Mouse (Mus musculus) limb, embryonic 14.5 days (tissue): ENCODE measurements around the gene Mrpl57. TPM values are rescaled to one million over a fixed set of nuclear protein-coding genes. Genes with fewer than 3 reads are reported as not detected.
"Not testable (repeated sequence)": the region's sequence is repeated elsewhere in the genome, so short reads cannot be mapped to it uniquely, and the experiment has no call there.

Source experiments
- ATAC-seq: fragments of 200-750 bp; cut with Nextera tagmentation; 2 replicates; pipeline ENCODE4 v1.8.0; 2017; ENCODE audit warnings: low read depth, moderate number of reproducible peaks, moderate TSS enrichment; ENCODE audit not compliant: low FRiP score
- DNase-seq: peaks from one replicate; pipeline ENCODE4 v3.0.0-alpha.2; 2015; ENCODE audit warnings: low spot score
- H3K27ac ChIP-seq: fragments of 300-500 bp; sonication (generic); replicated peaks from 2 replicates; pipeline ENCODE4 v1.5.1; 2014; ENCODE audit warnings: low read depth, mild to moderate bottlenecking, low read length, moderate library complexity, mixed read lengths
- H3K27me3 ChIP-seq: fragments of 300-500 bp; sonication (generic); 2 replicates; pipeline ENCODE4 v1.6.1; 2014; ENCODE audit warnings: low read length, mixed read lengths; ENCODE audit not compliant: control insufficient read depth, insufficient read depth
- H3K36me3 ChIP-seq: fragments of 300-500 bp; sonication (generic); 2 replicates; pipeline ENCODE4 v1.6.1; 2014; ENCODE audit warnings: mild to moderate bottlenecking, low read length, moderate library complexity, mixed read lengths; ENCODE audit not compliant: control insufficient read depth, insufficient read depth
- H3K4me1 ChIP-seq: fragments of 300-500 bp; sonication (generic); 2 replicates; pipeline ENCODE4 v1.6.1; 2014; ENCODE audit warnings: antibody characterized with exemption, low read length, mixed read lengths; ENCODE audit not compliant: control insufficient read depth, insufficient read depth
- H3K4me2 ChIP-seq: fragments of 300-500 bp; sonication (generic); replicated peaks from 2 replicates; pipeline ENCODE4 v1.6.1; 2014; ENCODE audit warnings: low read depth, mild to moderate bottlenecking, low read length, moderate library complexity; ENCODE audit not compliant: severe bottlenecking
- H3K4me3 ChIP-seq: fragments of 300-500 bp; sonication (generic); replicated peaks from 2 replicates; pipeline ENCODE4 v1.5.1; 2014; ENCODE audit warnings: low read length
- H3K9ac ChIP-seq: fragments of 300-500 bp; sonication (generic); 2 replicates; pipeline ENCODE4 v1.6.1; 2014; ENCODE audit warnings: mild to moderate bottlenecking, low read depth, low read length, moderate library complexity; ENCODE audit not compliant: severe bottlenecking
- H3K9me3 ChIP-seq: fragments of 300-500 bp; sonication (generic); 2 replicates; pipeline ENCODE4 v1.6.1; 2016; ENCODE audit warnings: low read length; ENCODE audit not compliant: control insufficient read depth
- POLR2A ChIP-seq: fragments of 200-500 bp; IDR thresholded peaks from 2 replicates; pipeline ENCODE4 v1.8.0; 2012; ENCODE audit warnings: inconsistent platforms, mild to moderate bottlenecking, moderate library complexity, borderline replicate concordance; ENCODE audit not compliant: insufficient read depth, insufficient read length; ENCODE audit errors: extremely low read depth
- WGBS: fragments of 180-500 bp; shearing (Covaris S2); extraction: QIAGEN DNeasy Blood & Tissue Kit; methylation state at CpG from one replicate; pipeline ENCODE4 v1.1.7; 2014; 5-methylcytosine and 5-hydroxymethylcytosine counted together
- polyA plus RNA-seq, 2 experiments: library from polyadenylated mRNA; depleted of rRNA in 1 of 2; stranded (reverse) in 1 of 2; unstranded in 1 of 2; fragments of >200 nt; fragmentation: Nextera tagmentation in 1 of 2; extraction: Ambion mirVana in 1 of 2; gene quantifications; 2 replicates each; pipeline versions ENCODE4 v1.2.1 to v1.2.3; 2012 to 2014

The Mrpl57 gene
- polyA plus RNA-seq, 2 experiments = 73.2 to 162 TPM

DNA sequence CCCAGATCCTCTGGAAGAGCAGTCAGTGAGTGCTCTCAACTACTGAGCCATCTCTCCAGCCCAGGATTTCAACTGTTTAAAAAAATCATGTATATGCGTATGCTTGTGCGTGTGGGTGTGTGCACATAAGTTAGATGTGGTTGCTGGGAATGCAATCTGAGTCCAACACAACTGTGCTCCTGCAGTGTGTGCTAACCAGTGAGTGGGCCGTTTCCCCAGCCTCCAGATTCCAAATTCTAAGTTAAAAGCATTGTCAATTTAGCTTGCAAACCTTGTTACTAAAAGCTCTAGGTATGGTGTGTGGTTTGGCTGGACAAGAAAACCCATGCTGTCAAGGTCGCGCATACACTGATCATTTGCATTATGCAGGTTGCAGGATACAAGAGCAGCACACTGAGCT is 14.2 kb upstream of the Mrpl57 start:
- DNase-seq (no peak), ATAC-seq (no peak)
- H3K4me2 ChIP-seq = no peak overlapping the region
- TF ChIP-seq POLR2A = no peak
- H3K9me3 ChIP-seq = no peaks in the 10 kb centered on the region
- H3K36me3 ChIP-seq = peaks cover 63% of the 10 kb centered on the region
- H3K4me3 ChIP-seq = no peak overlapping the region
- H3K9ac ChIP-seq = no peak overlapping the region
- 95% methylated on average over 5 of the region's 5 CpGs for WGBS
- H3K27me3 ChIP-seq = no peaks in the 10 kb centered on the region
- no peak overlapping the region for H3K27ac ChIP-seq
- H3K4me1 ChIP-seq = no peaks in the 10 kb centered on the region

DNA sequence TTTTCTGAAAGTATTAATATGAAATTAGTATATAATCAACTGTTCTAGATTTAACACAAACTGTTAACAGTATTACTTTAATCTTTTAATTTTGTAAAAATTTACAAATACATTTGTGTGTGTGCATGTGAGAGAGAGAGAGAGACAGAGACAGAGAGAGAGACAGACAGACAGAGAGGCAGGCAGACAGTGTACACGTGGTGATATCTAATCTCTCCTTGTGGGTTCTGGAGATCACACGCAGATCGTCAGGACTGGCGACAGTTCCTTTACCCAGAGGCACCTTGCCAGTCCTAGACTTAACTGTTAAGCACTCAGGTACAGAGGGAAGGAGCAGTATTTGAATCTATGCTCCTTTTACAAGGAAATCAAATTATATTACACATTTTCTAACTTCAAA is 5.2 kb upstream of the Mrpl57 start:
- no peak for TF ChIP-seq POLR2A
- Histone ChIP-seq H3K4me1 (0 out of 2 replicates have a peak, but pooled peaks cover 3% of the 10 kb centered on the region), H3K9ac (no peak overlapping the region), H3K9me3 (no peaks in the 10 kb centered on the region), H3K36me3 (peaks cover 60% of the 10 kb centered on the region), H3K4me2 (no peak overlapping the region), H3K4me3 (no peak overlapping the region), H3K27ac (no peak overlapping the region), H3K27me3 (no peaks in the 10 kb centered on the region)
- 85% methylated on average over 4 of the region's 4 CpGs for WGBS
- no peak for DNase-seq
- ATAC-seq = no peak

GRCm38 (mm10) chr14:57827284-57827683 is 1.2 kb downstream of the Mrpl57 start:
- TF ChIP-seq POLR2A = no peak
- Histone ChIP-seq H3K4me1 (peaks cover 16% of the 10 kb centered on the region), H3K9me3 (no peaks in the 10 kb centered on the region), H3K27me3 (no peaks in the 10 kb centered on the region), H3K4me3 (peak overlapping the region; percentile 82), H3K36me3 (peaks cover 14% of the 10 kb centered on the region), H3K9ac (peak overlapping the region; percentile 91), H3K27ac (no peak overlapping the region), H3K4me2 (peak overlapping the region; percentile 76)
- ATAC-seq (no peak), DNase-seq (no peak)
- 71% methylated on average over 1 of the region's 1 CpGs for WGBS

GRCm38 (mm10) chr14:57833526-57833925 is 7.5 kb downstream of the Mrpl57 start:
- Histone ChIP-seq H3K4me1 (no peaks in the 10 kb centered on the region), H3K9me3 (no peaks in the 10 kb centered on the region), H3K36me3 (peaks cover 38% of the 10 kb centered on the region), H3K4me3 (no peak overlapping the region), H3K27ac (no peak overlapping the region), H3K4me2 (no peak overlapping the region), H3K9ac (no peak overlapping the region), H3K27me3 (no peaks in the 10 kb centered on the region)
- WGBS = 93% methylated on average over 2 of the region's 2 CpGs
- ATAC-seq = no peak
- no peak for TF ChIP-seq POLR2A
- no peak for DNase-seq

DNA sequence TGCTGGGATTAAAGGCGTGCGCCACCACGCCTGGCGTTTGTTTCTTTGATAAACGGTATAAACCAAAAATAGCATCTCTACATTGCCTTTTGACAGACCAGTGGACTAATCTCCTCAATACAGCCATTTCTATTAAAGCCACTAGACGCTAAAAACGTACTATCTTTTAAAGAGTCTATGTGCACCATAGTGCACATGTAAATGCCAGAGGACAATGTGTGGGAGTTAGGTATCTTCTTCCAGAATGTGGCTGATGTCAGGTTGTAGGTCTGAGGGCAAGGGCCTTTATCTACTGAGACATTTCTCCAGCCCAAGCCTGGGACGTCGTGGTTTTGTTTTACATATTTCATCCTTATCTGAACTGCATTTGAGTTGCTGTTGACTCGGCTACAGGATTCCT is 9.1 kb downstream of the Mrpl57 start:
- no peak overlapping the region for H3K27ac ChIP-seq
- 94% methylated on average over 10 of the region's 10 CpGs for WGBS
- peaks cover 46% of the 10 kb centered on the region for H3K36me3 ChIP-seq
- DNase-seq = no peak
- no peak overlapping the region for H3K4me3 ChIP-seq
- TF ChIP-seq POLR2A = no peak
- ATAC-seq = no peak
- no peaks in the 10 kb centered on the region for H3K27me3 ChIP-seq
- H3K4me2 ChIP-seq = no peak overlapping the region
- H3K9ac ChIP-seq = no peak overlapping the region
- no peaks in the 10 kb centered on the region for H3K4me1 ChIP-seq
- H3K9me3 ChIP-seq = no peaks in the 10 kb centered on the region

- DNase-seq = no peak
- H3K4me2 ChIP-seq = no peak overlapping the region
Observed at GRCm38 (mm10) chr14:57844535-57844934, 18.5 kb downstream of the Mrpl57 start.

GRCm38 (mm10) chr14:57848061-57848460 is 22.0 kb downstream of the Mrpl57 start:
- not testable (repeated sequence) for DNase-seq, H3K27me3 ChIP-seq, H3K9me3 ChIP-seq, H3K4me3 ChIP-seq, H3K4me2 ChIP-seq, H3K4me1 ChIP-seq, H3K27ac ChIP-seq, H3K9ac ChIP-seq, ATAC-seq
- WGBS = 81% methylated on average over 5 of the region's 5 CpGs
- peaks cover 50% of the 10 kb centered on the region for H3K36me3 ChIP-seq

More at GRCm38 (mm10) chr14:57844535-57844934, 18.5 kb downstream of the Mrpl57 start:
- Histone ChIP-seq H3K4me3 (no peak overlapping the region), H3K4me1 (no peaks in the 10 kb centered on the region), H3K9ac (no peak overlapping the region), H3K9me3 (no peaks in the 10 kb centered on the region), H3K36me3 (peaks cover 55% of the 10 kb centered on the region), H3K27me3 (no peaks in the 10 kb centered on the region), H3K27ac (no peak overlapping the region)
- 89% methylated on average over 3 of the region's 3 CpGs for WGBS
- ATAC-seq = no peak
- TF ChIP-seq POLR2A = no peak
